In the genomic region with DNA sequence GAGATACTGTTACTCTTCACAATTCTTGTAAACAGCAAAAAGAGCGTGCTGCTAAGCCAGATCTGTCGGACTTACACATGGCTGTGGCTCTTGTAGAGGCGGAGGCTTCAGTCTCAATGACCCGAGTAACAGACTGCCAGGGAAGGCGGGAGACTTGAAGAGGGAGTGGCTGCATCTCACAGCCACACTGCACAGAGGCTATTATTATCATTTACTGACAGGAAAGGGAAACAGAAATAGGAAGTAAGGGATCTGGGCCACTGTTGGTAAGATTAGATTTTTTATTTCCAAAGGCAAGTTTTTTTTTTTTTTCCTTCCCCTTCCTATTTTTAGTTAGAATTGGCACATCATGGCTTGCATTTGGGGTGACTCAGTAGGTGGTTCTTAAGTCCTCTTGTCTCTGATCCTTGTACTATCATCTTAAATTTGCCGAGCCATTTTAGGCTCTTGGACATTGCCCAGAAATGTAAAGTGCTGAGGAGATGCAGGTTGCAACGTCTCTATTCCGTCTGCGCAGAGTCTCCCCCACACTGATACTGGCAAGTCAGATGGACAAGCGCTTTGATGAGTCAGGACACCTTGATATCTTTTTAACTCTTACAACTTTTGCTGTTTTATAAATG, we compare ENCODE assay signal across 9 mouse cellular contexts. TPM values are rescaled to one million over a fixed set of nuclear protein-coding genes. Genes with fewer than 3 reads are reported as not detected.
DNase-seq lines count a peak whose midpoint lies in the region; ATAC-seq lines count a peak whose summit lies in the region.
"Had no signal": no experiment of that assay in that cellular context is flagged by ENCODE, and none has a peak within 500 bp of the region (broad histone marks: within the 10 kb centered on the region; RNA-seq: fewer than 3 reads in every experiment).

No protein-coding gene starts in this region.

- DNase-seq in hindbrain, embryonic 11.5 days (ENCODE audit: low spot score): peak; percentile 6
- peak; percentile 21 for DNase-seq in lung, postnatal 14 days
- no peak for DNase-seq in ovary, adult 18-20 months (ENCODE audit: low spot score)
- DNase-seq in layer of hippocampus, adult 18-20 months (ENCODE audit: low spot score in 2 of 2): no peak
- DNase-seq in embryo, embryonic 9.5 days (ENCODE audit: extremely low spot score): no peak

- no peak overlapping the region for H3K4me3 ChIP-seq in hindbrain, embryonic 11.5 days (ENCODE audit: low read depth, low read length)
- H3K4me3 ChIP-seq in hindbrain, embryonic 16.5 days (ENCODE audit: low read length): no peak overlapping the region
- H3K4me3 ChIP-seq in brown adipose tissue, adult 24 weeks (ENCODE audit: insufficient read depth, low read depth, low read length): peak overlapping the region; percentile 28; the same call in 1 of the 2 replicates
- no peak overlapping the region for H3K4me3 ChIP-seq in kidney, embryonic 14.5 days (ENCODE audit: low read length)

- no peaks in the 10 kb centered on the region for H3K36me3 ChIP-seq in hindbrain, embryonic 11.5 days (ENCODE audit: control insufficient read depth, insufficient read depth, low read length)
- no peaks in the 10 kb centered on the region for H3K36me3 ChIP-seq in hindbrain, embryonic 16.5 days (ENCODE audit: control insufficient read depth, insufficient read depth, low read length)
- H3K36me3 ChIP-seq in kidney, embryonic 14.5 days (ENCODE audit: control insufficient read depth, insufficient read depth, low read length): no peaks in the 10 kb centered on the region

- 77% methylated on average over 10 of the region's 10 CpGs for WGBS in hindbrain, embryonic 11.5 days
- 65% methylated on average over 10 of the region's 10 CpGs for WGBS in hindbrain, embryonic 16.5 days
- 58% methylated on average over 10 of the region's 10 CpGs for WGBS in kidney, embryonic 14.5 days

- H3K9me3 ChIP-seq in hindbrain, embryonic 11.5 days (ENCODE audit: control insufficient read depth, low read length): no peaks in the 10 kb centered on the region
- no peaks in the 10 kb centered on the region for H3K9me3 ChIP-seq in hindbrain, embryonic 16.5 days (ENCODE audit: control insufficient read depth, low read length)
- H3K9me3 ChIP-seq in kidney, embryonic 14.5 days (ENCODE audit: control insufficient read depth, low read length): no peaks in the 10 kb centered on the region

- no peak for ATAC-seq in hindbrain, embryonic 11.5 days (ENCODE audit: low FRiP score)
- no peak for ATAC-seq in hindbrain, embryonic 16.5 days
- ATAC-seq in kidney, embryonic 14.5 days (ENCODE audit: low FRiP score, low TSS enrichment): peak; percentile 55; the same call in 1 of the 2 replicates
- ATAC-seq: Patski had no signal

- no peak overlapping the region for H3K4me2 ChIP-seq in hindbrain, embryonic 11.5 days (replicated peaks; ENCODE audit: low read depth, low read length)
- H3K4me2 ChIP-seq in hindbrain, embryonic 16.5 days (ENCODE audit: low read length): no peak overlapping the region
- no peak overlapping the region for H3K4me2 ChIP-seq in kidney, embryonic 14.5 days (replicated peaks; ENCODE audit: low read depth, low read length)

- no peaks in the 10 kb centered on the region for H3K4me1 ChIP-seq in hindbrain, embryonic 11.5 days (replicated peaks; ENCODE audit: control insufficient read depth, insufficient read depth, low read length)
- no peaks in the 10 kb centered on the region for H3K4me1 ChIP-seq in hindbrain, embryonic 16.5 days (ENCODE audit: control insufficient read depth, insufficient read depth, low read depth, low read length)
- no peaks in the 10 kb centered on the region for H3K4me1 ChIP-seq in brown adipose tissue, adult 24 weeks (ENCODE audit: control insufficient read depth, insufficient read depth, insufficient read length, low read length)
- no peaks in the 10 kb centered on the region for H3K4me1 ChIP-seq in kidney, embryonic 14.5 days (ENCODE audit: control insufficient read depth, insufficient read depth, low read length)

- no peak overlapping the region for H3K9ac ChIP-seq in hindbrain, embryonic 11.5 days (ENCODE audit: low read depth, low read length)
- H3K9ac ChIP-seq in hindbrain, embryonic 16.5 days (ENCODE audit: low read depth, low read length): no peak overlapping the region
- H3K9ac ChIP-seq in kidney, embryonic 14.5 days (ENCODE audit: low read depth, low read length): no peak overlapping the region

- no peaks in the 10 kb centered on the region for H3K27me3 ChIP-seq in hindbrain, embryonic 11.5 days (ENCODE audit: control insufficient read depth, insufficient read depth, low read length)
- no peaks in the 10 kb centered on the region for H3K27me3 ChIP-seq in hindbrain, embryonic 16.5 days (replicated peaks; ENCODE audit: control insufficient read depth, insufficient read depth, low read length)
- H3K27me3 ChIP-seq in kidney, embryonic 14.5 days (ENCODE audit: control insufficient read depth, insufficient read depth, low read length): no peaks in the 10 kb centered on the region

- no peak overlapping the region for H3K27ac ChIP-seq in hindbrain, embryonic 11.5 days (ENCODE audit: low read depth, low read length)
- no peak overlapping the region for H3K27ac ChIP-seq in hindbrain, embryonic 16.5 days (ENCODE audit: low read depth, low read length)
- H3K27ac ChIP-seq in brown adipose tissue, adult 24 weeks (replicated peaks; ENCODE audit: low read depth, low read length): no peak overlapping the region
- H3K27ac ChIP-seq in kidney, embryonic 14.5 days (ENCODE audit: low read depth, low read length): no peak overlapping the region

RNA-seq across cellular contexts. Expression of a gene that starts 20.3 kb away (rescaled TPM):
- 33.3 and 39.0 TPM in 2 replicates for polyA plus RNA-seq in hindbrain, embryonic 11.5 days (2014; fragmentation: Nextera tagmentation; extraction: Ambion mirVana)
- 26.8 and 37.3 TPM in 2 replicates for polyA plus RNA-seq in hindbrain, embryonic 16.5 days (2015; fragmentation: Nextera tagmentation; extraction: Ambion mirVana)
- 13.1 and 14.9 TPM in 2 replicates for polyA plus RNA-seq in brown adipose tissue, adult 24 weeks (2012; ENCODE audit: insufficient read depth, insufficient read length, missing spikeins)
- 10.7 and 20.0 TPM in 2 replicates for polyA plus RNA-seq in kidney, embryonic 14.5 days (2014; fragmentation: Nextera tagmentation; extraction: Ambion mirVana)
- 10 to 100 TPM; 34.9 to 36.0 TPM for total RNA-seq in layer of hippocampus, adult 18-20 months (2021)

RNA-seq across cellular contexts. Expression of a gene that starts 51.0 kb away (rescaled TPM):
- 70.0 and 74.9 TPM in 2 replicates for polyA plus RNA-seq in hindbrain, embryonic 11.5 days (2014; fragmentation: Nextera tagmentation; extraction: Ambion mirVana)
- polyA plus RNA-seq in hindbrain, embryonic 16.5 days (2015; fragmentation: Nextera tagmentation; extraction: Ambion mirVana): 73.8 and 77.8 TPM in 2 replicates
- 6.7 and 8.6 TPM in 2 replicates for polyA plus RNA-seq in brown adipose tissue, adult 24 weeks (2012; ENCODE audit: insufficient read depth, insufficient read length, missing spikeins)
- polyA plus RNA-seq in kidney, embryonic 14.5 days (2014; fragmentation: Nextera tagmentation; extraction: Ambion mirVana): 60.7 and 62.9 TPM in 2 replicates
- total RNA-seq in layer of hippocampus, adult 18-20 months (2021): 10 to 100 TPM; 36.6 to 36.9 TPM

Comparison
In these comparisons a context has a peak if more than half of its experiments do, and no peak if none do; other contexts are left out.
1. DNase-seq: peak in hindbrain, embryonic 11.5 days (single experiment) and lung, postnatal 14 days (single experiment); none in ovary, adult 18-20 months (single experiment), layer of hippocampus, adult 18-20 months (0 of 2) and embryo, embryonic 9.5 days (single experiment).